Mouse (Mus musculus): ENCODE results near the gene Zcchc24. TPM values are rescaled to one million over a fixed set of nuclear protein-coding genes. Genes with fewer than 3 reads are reported as not detected.

The Zcchc24 gene
- polyA plus RNA-seq, 1 experiment from 2014 or later = 17.0 TPM

- WGBS = 74% methylated on average over 4 of the region's 4 CpGs
- Histone ChIP-seq H3K4me3 (no peak overlapping the region), H3K27me3 (ENCODE audit: low read depth, poor library complexity, severe bottlenecking) (no peaks in the 10 kb centered on the region), H3K36me3 (peaks cover 23% of the 10 kb centered on the region; the same call in 1 of the 2 replicates), H3K27ac (peak overlapping the region; percentile 85), H3K9me3 (replicated peaks) (no peaks in the 10 kb centered on the region), H3K4me1 (peaks cover 65% of the 10 kb centered on the region)
- DNase-seq (ENCODE audit: low spot score) = no peak
Observed at GRCm38 (mm10) chr14:25739957-25740565, 28.8 kb downstream of the Zcchc24 start.

- 38% methylated on average over 14 of the region's 14 CpGs for WGBS
- DNase-seq (ENCODE audit: low spot score) = peak; percentile 68
- H3K4me1 ChIP-seq = peaks cover 75% of the 10 kb centered on the region
- peaks cover 15% of the 10 kb centered on the region; the same call in 1 of the 2 replicates for H3K36me3 ChIP-seq
- H3K9me3 ChIP-seq (replicated peaks) = no peaks in the 10 kb centered on the region
- H3K4me3 ChIP-seq = peak overlapping the region; percentile 18
- H3K27me3 ChIP-seq (ENCODE audit: low read depth, poor library complexity, severe bottlenecking) = no peaks in the 10 kb centered on the region
- peak overlapping the region; percentile 85 for H3K27ac ChIP-seq
Observed at GRCm38 (mm10) chr14:25738591-25739001, 30.2 kb downstream of the Zcchc24 start.

GRCm38 (mm10) chr14:25736589-25736988 is 32.2 kb downstream of the Zcchc24 start:
- H3K4me1 ChIP-seq = peaks cover 74% of the 10 kb centered on the region
- 85% methylated on average over 6 of the region's 6 CpGs for WGBS

GRCm38 (mm10) chr14:25736140-25736539 is 32.7 kb downstream of the Zcchc24 start:
- Histone ChIP-seq H3K4me3 (no peak overlapping the region), H3K27me3 (ENCODE audit: low read depth, poor library complexity, severe bottlenecking) (no peaks in the 10 kb centered on the region), H3K27ac (peak overlapping the region; percentile 85), H3K9me3 (replicated peaks) (no peaks in the 10 kb centered on the region), H3K4me1 (peaks cover 70% of the 10 kb centered on the region), H3K36me3 (peaks cover 9% of the 10 kb centered on the region; the same call in 1 of the 2 replicates)
- 86% methylated on average over 3 of the region's 3 CpGs for WGBS
- DNase-seq (ENCODE audit: low spot score) = no peak

More at GRCm38 (mm10) chr14:25736589-25736988, 32.2 kb downstream of the Zcchc24 start:
- Histone ChIP-seq H3K9me3 (replicated peaks) (no peaks in the 10 kb centered on the region), H3K27me3 (ENCODE audit: low read depth, poor library complexity, severe bottlenecking) (no peaks in the 10 kb centered on the region), H3K4me3 (no peak overlapping the region), H3K27ac (peak overlapping the region; percentile 85), H3K36me3 (peaks cover 9% of the 10 kb centered on the region; the same call in 1 of the 2 replicates)
- no peak for DNase-seq (ENCODE audit: low spot score)

- H3K27ac ChIP-seq = peak overlapping the region; percentile 85
- H3K36me3 ChIP-seq = peaks cover 7% of the 10 kb centered on the region; the same call in 1 of the 2 replicates
- peaks cover 59% of the 10 kb centered on the region for H3K4me1 ChIP-seq
- no peak for DNase-seq (ENCODE audit: low spot score)
- 41% methylated on average over 17 of the region's 17 CpGs for WGBS
- no peaks in the 10 kb centered on the region for H3K27me3 ChIP-seq (ENCODE audit: low read depth, poor library complexity, severe bottlenecking)
- no peaks in the 10 kb centered on the region for H3K9me3 ChIP-seq (replicated peaks)
- H3K4me3 ChIP-seq = no peak overlapping the region; the same call in 1 of the 2 replicates
Observed at GRCm38 (mm10) chr14:25734736-25735716, 33.8 kb downstream of the Zcchc24 start.

- H3K36me3 ChIP-seq = no peaks in the 10 kb centered on the region
- peaks cover 52% of the 10 kb centered on the region for H3K4me1 ChIP-seq
- H3K9me3 ChIP-seq (replicated peaks) = no peaks in the 10 kb centered on the region
- H3K4me3 ChIP-seq = no peak overlapping the region
- no peak for DNase-seq (ENCODE audit: low spot score)
- H3K27ac ChIP-seq = peak overlapping the region; percentile 74
- no peaks in the 10 kb centered on the region for H3K27me3 ChIP-seq (ENCODE audit: low read depth, poor library complexity, severe bottlenecking)
- WGBS = 53% methylated on average over 5 of the region's 5 CpGs
Observed at GRCm38 (mm10) chr14:25727149-25727510, 41.7 kb downstream of the Zcchc24 start.

- no peak overlapping the region for H3K4me3 ChIP-seq
- H3K27me3 ChIP-seq (ENCODE audit: low read depth, poor library complexity, severe bottlenecking) = no peaks in the 10 kb centered on the region
- peaks cover 59% of the 10 kb centered on the region for H3K4me1 ChIP-seq
- no peaks in the 10 kb centered on the region for H3K9me3 ChIP-seq (replicated peaks)
- DNase-seq (ENCODE audit: low spot score) = peak; percentile 87
- H3K36me3 ChIP-seq = peaks cover 2% of the 10 kb centered on the region; the same call in 1 of the 2 replicates
- 47% methylated on average over 20 of the region's 20 CpGs for WGBS
- peak overlapping the region; percentile 82 for H3K27ac ChIP-seq
Observed at GRCm38 (mm10) chr14:25726226-25727148, 42.4 kb downstream of the Zcchc24 start.

- no peak overlapping the region for H3K4me3 ChIP-seq
- H3K27me3 ChIP-seq (ENCODE audit: low read depth, poor library complexity, severe bottlenecking) = no peaks in the 10 kb centered on the region
- H3K4me1 ChIP-seq = peaks cover 61% of the 10 kb centered on the region
- WGBS = 21% methylated on average over 4 of the region's 4 CpGs
- DNase-seq (ENCODE audit: low spot score) = no peak
- H3K9me3 ChIP-seq (replicated peaks) = no peaks in the 10 kb centered on the region
- H3K27ac ChIP-seq = peak overlapping the region; percentile 82
- H3K36me3 ChIP-seq = peaks cover 7% of the 10 kb centered on the region; the same call in 1 of the 2 replicates
Observed at GRCm38 (mm10) chr14:25725690-25726089, 43.1 kb downstream of the Zcchc24 start.

GRCm38 (mm10) chr14:25725032-25725497 is 43.8 kb downstream of the Zcchc24 start:
- DNase-seq (ENCODE audit: low spot score) = no peak
- 70% methylated on average over 11 of the region's 11 CpGs for WGBS

GRCm38 (mm10) chr14:25720962-25721707 is 47.7 kb downstream of the Zcchc24 start:
- 0 out of 2 replicates have a peak, but pooled peaks cover 1% of the 10 kb centered on the region for H3K9me3 ChIP-seq (replicated peaks)
- no peaks in the 10 kb centered on the region for H3K27me3 ChIP-seq (ENCODE audit: low read depth, poor library complexity, severe bottlenecking)
- no peak for DNase-seq (ENCODE audit: low spot score)
- peaks cover 29% of the 10 kb centered on the region for H3K36me3 ChIP-seq
- 86% methylated on average over 5 of the region's 5 CpGs for WGBS
- H3K4me3 ChIP-seq = no peak overlapping the region
- H3K4me1 ChIP-seq = peaks cover 84% of the 10 kb centered on the region
- no peak overlapping the region for H3K27ac ChIP-seq

More at GRCm38 (mm10) chr14:25725032-25725497, 43.8 kb downstream of the Zcchc24 start:
- Histone ChIP-seq H3K27me3 (ENCODE audit: low read depth, poor library complexity, severe bottlenecking) (no peaks in the 10 kb centered on the region), H3K36me3 (peaks cover 10% of the 10 kb centered on the region; the same call in 1 of the 2 replicates), H3K27ac (peak overlapping the region; percentile 82), H3K4me3 (no peak overlapping the region), H3K9me3 (replicated peaks) (no peaks in the 10 kb centered on the region), H3K4me1 (peaks cover 61% of the 10 kb centered on the region)

- Histone ChIP-seq H3K4me1 (peaks cover 66% of the 10 kb centered on the region), H3K36me3 (peaks cover 45% of the 10 kb centered on the region), H3K9me3 (replicated peaks) (0 out of 2 replicates have a peak, but pooled peaks cover 1% of the 10 kb centered on the region), H3K27me3 (ENCODE audit: low read depth, poor library complexity, severe bottlenecking) (no peaks in the 10 kb centered on the region), H3K4me3 (no peak overlapping the region), H3K27ac (peak overlapping the region; percentile 86)
- DNase-seq (ENCODE audit: low spot score) = no peak
- WGBS = 51% methylated on average over 9 of the region's 9 CpGs
Observed at GRCm38 (mm10) chr14:25719371-25719770, 49.5 kb downstream of the Zcchc24 start.
